Mouse (Mus musculus) thymus, adult 18-20 months (tissue): Measurements from ENCODE around the gene Flrt1.

ENCODE experiments used
- DNase-seq, 2 experiments: peaks; one replicate each; pipeline ENCODE4 v3.0.0; 2022; ENCODE audit warnings: mixed read lengths in 2 of 2

Gene Flrt1

GRCm38 (mm10) chr19:7105544-7105943, at the start of gene Flrt1:
Gene Flrt1 (minus strand): TSS chr19:7105729.
- no peak for DNase-seq

- DNase-seq: no peak
These were observed 49.7 kb upstream of the Flrt1 start for GRCm38 (mm10) chr19:7155196-7155595.

- no peak for DNase-seq
These were observed 47.7 kb upstream of the Flrt1 start for GRCm38 (mm10) chr19:7153232-7153631.

- no peak for DNase-seq
These were observed 46.6 kb upstream of the Flrt1 start for GRCm38 (mm10) chr19:7151927-7152653.

- DNase-seq: no peak
These were observed 45.9 kb upstream of the Flrt1 start for GRCm38 (mm10) chr19:7151300-7151926.

- DNase-seq: no peak
These were observed 43.7 kb upstream of the Flrt1 start for GRCm38 (mm10) chr19:7149158-7149685.

GRCm38 (mm10) chr19:7148541-7149085, 43.1 kb upstream of the Flrt1 start:
- DNase-seq: no peak

- no peak for DNase-seq
These were observed 42.6 kb upstream of the Flrt1 start for GRCm38 (mm10) chr19:7148096-7148495.

GRCm38 (mm10) chr19:7146376-7146775, 40.8 kb upstream of the Flrt1 start:
- DNase-seq: no peak

GRCm38 (mm10) chr19:7144458-7144857, 38.9 kb upstream of the Flrt1 start:
- DNase-seq: no peak

GRCm38 (mm10) chr19:7143854-7144253, 38.3 kb upstream of the Flrt1 start:
- DNase-seq: peak; percentile 41 to 54

GRCm38 (mm10) chr19:7142207-7142915, 36.8 kb upstream of the Flrt1 start:
- no peak for DNase-seq

- DNase-seq: no peak
These were observed 35.4 kb upstream of the Flrt1 start for GRCm38 (mm10) chr19:7140856-7141421.

GRCm38 (mm10) chr19:7140373-7140772, 34.8 kb upstream of the Flrt1 start:
- DNase-seq: no peak

- DNase-seq: no peak
These were observed 33.8 kb upstream of the Flrt1 start for GRCm38 (mm10) chr19:7139321-7139720.

GRCm38 (mm10) chr19:7138327-7138726, 32.8 kb upstream of the Flrt1 start:
- no peak for DNase-seq

GRCm38 (mm10) chr19:7136714-7137498, 31.4 kb upstream of the Flrt1 start:
- DNase-seq: no peak

GRCm38 (mm10) chr19:7136016-7136415, 30.5 kb upstream of the Flrt1 start:
- DNase-seq: no peak

- no peak for DNase-seq
These were observed 30.0 kb upstream of the Flrt1 start for GRCm38 (mm10) chr19:7135525-7135924.

- no peak for DNase-seq
These were observed 29.1 kb upstream of the Flrt1 start for GRCm38 (mm10) chr19:7134631-7135091.

GRCm38 (mm10) chr19:7133436-7133835, 27.9 kb upstream of the Flrt1 start:
- DNase-seq: no peak

- no peak for DNase-seq
These were observed 24.8 kb upstream of the Flrt1 start for GRCm38 (mm10) chr19:7130317-7130716.
